Mouse (Mus musculus): ENCODE data around the gene Spg7. TPM values are rescaled to one million over a fixed set of nuclear protein-coding genes. Genes with fewer than 3 reads are reported as not detected.

Spg7 gene
- polyA plus RNA-seq, 1 experiment from 2014 or later: 37.5 TPM

GRCm38 (mm10) chr8:123141741-123142462 lies 79.2 kb downstream of the Spg7 start:
- H3K4me3 ChIP-seq (ENCODE audit: low read depth, low read length): no peak overlapping the region
- DNase-seq (ENCODE audit: low spot score) (no peak), ATAC-seq (replicated peaks; ENCODE audit: insufficient number of reproducible peaks, low FRiP score, low TSS enrichment, low read depth) (no peak)
- H3K27ac ChIP-seq (replicated peaks; ENCODE audit: low read depth, low read length): no peak overlapping the region
- H3K4me1 ChIP-seq (ENCODE audit: control insufficient read depth, insufficient read depth, low read length): no peaks in the 10 kb centered on the region
- WGBS: 81% methylated on average over 14 of the region's 14 CpGs
- no peaks in the 10 kb centered on the region for H3K9me3 ChIP-seq (replicated peaks; ENCODE audit: control insufficient read depth, low read length)
- H3K4me2 ChIP-seq (ENCODE audit: low read depth, low read length): no peak overlapping the region
- no peaks in the 10 kb centered on the region for H3K36me3 ChIP-seq (replicated peaks; ENCODE audit: control insufficient read depth, insufficient read depth, low read depth, low read length)
- no peaks in the 10 kb centered on the region for H3K27me3 ChIP-seq (ENCODE audit: control insufficient read depth, insufficient read depth, low read length)
- H3K9ac ChIP-seq (replicated peaks; ENCODE audit: low read length): no peak overlapping the region

DNA sequence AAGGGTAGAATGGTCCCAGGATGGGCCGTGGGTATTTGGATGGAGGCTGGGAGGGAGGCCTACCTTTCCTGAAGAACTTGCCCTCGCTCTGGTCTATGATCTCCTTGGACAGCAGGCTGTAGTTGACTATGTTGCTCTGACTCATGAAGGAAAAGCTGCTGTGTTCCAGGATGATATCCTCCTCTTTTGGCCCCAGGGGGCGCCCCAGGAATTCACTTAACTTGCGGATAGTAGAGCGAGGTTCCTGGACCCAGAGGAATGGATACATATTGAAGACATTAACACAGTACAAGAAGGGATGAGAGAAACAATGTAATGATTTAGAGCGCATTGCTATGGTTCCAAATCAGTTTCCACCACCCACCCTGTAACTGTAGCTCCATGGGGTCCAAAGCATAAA lies 82.5 kb downstream of the Spg7 start:
- H3K9ac ChIP-seq (replicated peaks; ENCODE audit: low read length): no peak overlapping the region
- H3K9me3 ChIP-seq (replicated peaks; ENCODE audit: control insufficient read depth, low read length): no peaks in the 10 kb centered on the region
- no peak overlapping the region for H3K27ac ChIP-seq (replicated peaks; ENCODE audit: low read depth, low read length)
- no peaks in the 10 kb centered on the region for H3K27me3 ChIP-seq (ENCODE audit: control insufficient read depth, insufficient read depth, low read length)
- WGBS: 45% methylated on average over 6 of the region's 6 CpGs
- no peak overlapping the region for H3K4me2 ChIP-seq (ENCODE audit: low read depth, low read length)
- H3K4me3 ChIP-seq (ENCODE audit: low read depth, low read length): no peak overlapping the region
- H3K4me1 ChIP-seq (ENCODE audit: control insufficient read depth, insufficient read depth, low read length): no peaks in the 10 kb centered on the region
- ATAC-seq (replicated peaks; ENCODE audit: insufficient number of reproducible peaks, low FRiP score, low TSS enrichment, low read depth): no peak
- no peaks in the 10 kb centered on the region for H3K36me3 ChIP-seq (replicated peaks; ENCODE audit: control insufficient read depth, insufficient read depth, low read depth, low read length)
- DNase-seq (ENCODE audit: low spot score): peak; percentile 79

DNA sequence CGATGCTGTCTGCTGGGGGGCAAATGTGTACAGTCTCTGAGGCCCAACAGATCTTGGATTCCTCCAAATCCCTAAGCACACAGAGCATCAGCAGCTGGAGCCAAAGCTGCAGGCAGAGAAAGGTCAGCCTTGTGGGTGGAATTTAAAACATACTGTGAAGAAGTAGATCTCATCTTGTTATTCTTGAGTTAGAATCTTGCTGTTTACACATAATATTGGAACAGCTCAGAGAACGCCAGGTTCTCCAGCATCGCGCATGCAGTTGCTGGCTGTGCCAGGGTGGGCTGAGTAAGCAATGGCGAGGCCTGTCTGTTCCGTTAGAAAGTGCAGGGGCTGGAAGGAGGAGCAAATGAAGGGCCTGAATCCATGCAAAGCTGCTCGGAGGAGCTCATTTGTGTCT lies 83.6 kb downstream of the Spg7 start:
- no peak overlapping the region; the same call in 1 of the 2 replicates for H3K9ac ChIP-seq (replicated peaks; ENCODE audit: low read length)
- ATAC-seq (replicated peaks; ENCODE audit: insufficient number of reproducible peaks, low FRiP score, low TSS enrichment, low read depth): no peak
- H3K4me2 ChIP-seq (ENCODE audit: low read depth, low read length): no peak overlapping the region
- 78% methylated on average over 7 of the region's 7 CpGs for WGBS
- no peaks in the 10 kb centered on the region for H3K9me3 ChIP-seq (replicated peaks; ENCODE audit: control insufficient read depth, low read length)
- H3K27ac ChIP-seq (replicated peaks; ENCODE audit: low read depth, low read length): no peak overlapping the region
- no peaks in the 10 kb centered on the region for H3K4me1 ChIP-seq (ENCODE audit: control insufficient read depth, insufficient read depth, low read length)
- no peak overlapping the region for H3K4me3 ChIP-seq (ENCODE audit: low read depth, low read length)
- DNase-seq (ENCODE audit: low spot score): no peak
- H3K36me3 ChIP-seq (replicated peaks; ENCODE audit: control insufficient read depth, insufficient read depth, low read depth, low read length): no peaks in the 10 kb centered on the region
- H3K27me3 ChIP-seq (ENCODE audit: control insufficient read depth, insufficient read depth, low read length): no peaks in the 10 kb centered on the region

Small RNA genes within 50 kb of the gene (microRNA-seq; reads per million reads assigned to microRNA genes)
- 2.4 reads per million for gene Mir7079 (ENCODE audit: borderline number of aligned reads)
- gene Mir7080 (ENCODE audit: borderline number of aligned reads): not detected

Other genes starting within 250 kb of the Spg7 start
- 3.0 and 3.4 TPM in 2 replicates for gene Cdh15, start 215.0 kb upstream of the Spg7 start, polyA plus RNA-seq (2014; fragmentation: Nextera tagmentation; extraction: Ambion mirVana)
- gene Ankrd11, start 20.7 kb upstream of the Spg7 start, polyA plus RNA-seq (2014; fragmentation: Nextera tagmentation; extraction: Ambion mirVana): 58.8 and 71.8 TPM in 2 replicates
- gene Rpl13, start 39.4 kb downstream of the Spg7 start, polyA plus RNA-seq (2014; fragmentation: Nextera tagmentation; extraction: Ambion mirVana): 1,667 and 1,682 TPM in 2 replicates
- gene Cpne7, start 54.4 kb downstream of the Spg7 start, polyA plus RNA-seq (2014; fragmentation: Nextera tagmentation; extraction: Ambion mirVana): 0.34 and 0.46 TPM in 2 replicates
- gene Sult5a1, start 95.4 kb downstream of the Spg7 start, polyA plus RNA-seq (2014; fragmentation: Nextera tagmentation; extraction: Ambion mirVana): 8.4 and 10.2 TPM in 2 replicates
- gene Dpep1, start 123.3 kb downstream of the Spg7 start, polyA plus RNA-seq (2014; fragmentation: Nextera tagmentation; extraction: Ambion mirVana): 5.5 TPM in 2 replicates
- gene Chmp1a, start 149.8 kb downstream of the Spg7 start, polyA plus RNA-seq (2014; fragmentation: Nextera tagmentation; extraction: Ambion mirVana): 91.0 and 93.2 TPM in 2 replicates
- gene Spata33, start 149.9 kb downstream of the Spg7 start, polyA plus RNA-seq (2014; fragmentation: Nextera tagmentation; extraction: Ambion mirVana): 4.5 and 4.8 TPM in 2 replicates
- gene Cdk10, start 161.9 kb downstream of the Spg7 start, polyA plus RNA-seq (2014; fragmentation: Nextera tagmentation; extraction: Ambion mirVana): 29.9 and 34.5 TPM in 2 replicates
- gene Spata2l, start 173.3 kb downstream of the Spg7 start, polyA plus RNA-seq (2014; fragmentation: Nextera tagmentation; extraction: Ambion mirVana): 1.1 and 1.5 TPM in 2 replicates
- gene Zfp276, start 191.3 kb downstream of the Spg7 start, polyA plus RNA-seq (2014; fragmentation: Nextera tagmentation; extraction: Ambion mirVana): 14.5 and 17.8 TPM in 2 replicates
- gene Vps9d1, start 191.4 kb downstream of the Spg7 start, polyA plus RNA-seq (2014; fragmentation: Nextera tagmentation; extraction: Ambion mirVana): 15.6 and 21.7 TPM in 2 replicates

Data from embryonic facial prominence, embryonic 11.5 days (tissue).